Mouse (Mus musculus) neural tube, embryonic 15.5 days (tissue): ENCODE results near the gene Apoh. TPM values are rescaled to one million over a fixed set of nuclear protein-coding genes. Genes with fewer than 3 reads are reported as not detected.

Experiments
- ATAC-seq: fragments of 200-750 bp; cut with Nextera tagmentation; 2 replicates; pipeline ENCODE4 v1.8.0; 2017; ENCODE audit warnings: mild to moderate bottlenecking, moderate TSS enrichment, moderate library complexity; ENCODE audit not compliant: low FRiP score
- H3K27ac ChIP-seq: fragments of 300-500 bp; sonication (generic); replicated peaks from 2 replicates; pipeline ENCODE4 v1.5.1; 2015; ENCODE audit warnings: mild to moderate bottlenecking, inconsistent platforms
- H3K27me3 ChIP-seq: fragments of 300-500 bp; sonication (generic); replicated peaks from 2 replicates; pipeline ENCODE4 v1.6.1; 2015; ENCODE audit warnings: inconsistent platforms
- H3K36me3 ChIP-seq: fragments of 300-500 bp; sonication (generic); 2 replicates; pipeline ENCODE4 v1.6.1; 2015; ENCODE audit warnings: inconsistent platforms
- H3K4me1 ChIP-seq: fragments of 300-500 bp; sonication (generic); 2 replicates; pipeline ENCODE4 v1.6.1; 2015; ENCODE audit warnings: inconsistent platforms
- H3K4me2 ChIP-seq: fragments of 300-500 bp; sonication (generic); 2 replicates; pipeline ENCODE4 v1.6.1; 2015; ENCODE audit warnings: inconsistent platforms, mild to moderate bottlenecking, moderate library complexity
- H3K4me3 ChIP-seq: fragments of 300-500 bp; sonication (generic); replicated peaks from 2 replicates; pipeline ENCODE4 v1.5.1; 2015; ENCODE audit warnings: mild to moderate bottlenecking, inconsistent platforms
- H3K9ac ChIP-seq: fragments of 300-500 bp; sonication (generic); replicated peaks from 2 replicates; pipeline ENCODE4 v1.6.1; 2015; ENCODE audit warnings: mild to moderate bottlenecking, inconsistent platforms
- H3K9me3 ChIP-seq: fragments of 300-500 bp; sonication (generic); replicated peaks from 2 replicates; pipeline ENCODE4 v1.6.1; 2016; ENCODE audit warnings: inconsistent platforms
- WGBS: fragments of 180-500 bp; shearing (Covaris S2); methylation state at CpG from one replicate; pipeline ENCODE4 v1.1.7; 2015; ENCODE audit warnings: mixed read lengths; 5-methylcytosine and 5-hydroxymethylcytosine counted together
- polyA plus RNA-seq: library from polyadenylated mRNA; unstranded; fragments of >200 nt; fragmentation: Nextera tagmentation; extraction: Ambion mirVana; gene quantifications from 2 replicates; pipeline ENCODE4 v1.2.1, GENCODE M21; 2015

Apoh gene
- 0.42 and 1.2 TPM in 2 replicates for polyA plus RNA-seq

DNA sequence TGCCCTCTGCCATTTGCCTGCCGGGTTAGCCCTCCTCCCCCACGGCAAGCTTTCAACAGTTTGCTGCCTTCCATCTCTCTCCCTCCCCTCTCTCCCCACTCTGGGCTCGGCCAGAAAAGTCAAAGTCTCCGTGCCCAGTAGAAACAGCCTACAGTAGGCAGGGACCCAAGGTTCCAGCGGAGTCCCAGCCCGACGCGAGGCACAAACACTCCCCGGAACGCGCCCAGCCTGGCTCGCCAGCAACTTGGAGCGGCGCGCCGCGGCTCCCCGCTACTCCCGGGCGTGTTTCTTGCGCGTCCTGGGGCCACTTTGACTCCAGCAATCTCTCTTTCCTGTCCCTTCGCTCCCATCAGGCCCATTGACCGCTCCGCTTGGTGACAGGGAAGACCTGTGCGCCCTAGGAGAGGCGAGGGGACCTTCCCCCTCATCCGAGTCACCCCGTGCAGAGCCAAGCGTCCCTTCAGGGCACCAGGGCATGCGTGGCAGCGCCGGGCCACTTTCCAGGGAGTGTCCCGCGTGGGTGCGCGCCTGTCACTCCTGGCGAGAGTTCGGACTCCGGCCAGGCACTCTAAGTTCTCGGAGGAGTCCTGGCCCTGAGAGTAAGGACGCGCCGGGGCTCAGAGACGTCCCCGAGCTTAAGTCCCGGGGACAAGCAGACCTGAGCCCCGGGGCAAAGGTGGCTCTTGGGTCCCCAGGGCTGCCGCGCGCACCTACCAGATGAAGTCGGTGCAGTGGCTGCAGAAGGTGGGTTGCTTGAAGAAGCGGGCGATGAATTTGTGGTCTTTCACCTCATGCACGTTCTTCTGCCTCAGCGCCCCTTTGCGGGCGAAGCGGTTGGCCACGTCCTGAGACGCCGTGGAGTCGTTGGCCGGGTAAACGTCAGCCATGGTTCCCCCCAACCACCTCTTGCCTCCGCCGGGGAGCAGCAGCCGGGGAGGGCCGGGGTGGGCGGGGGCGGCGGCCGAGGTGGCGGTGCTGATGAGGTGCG is at the start of gene Apoh:
Apoh (plus strand) TSS at position 574 of the 988 bp plus-strand sequence.
- peak; percentile 71 for ATAC-seq
- Histone ChIP-seq H3K4me2 (peak within 1 kb of the TSS; percentile 98), H3K27ac (peak within 1 kb of the TSS; percentile 93), H3K27me3 (no peaks in the 10 kb centered on the region), H3K4me1 (peaks cover 26% of the 10 kb centered on the region), H3K9me3 (no peaks in the 10 kb centered on the region), H3K4me3 (peak within 1 kb of the TSS; percentile 82), H3K36me3 (no peaks in the 10 kb centered on the region), H3K9ac (peak within 1 kb of the TSS; percentile 81)
- WGBS, result under 1% methylated on average over 73 of the region's 75 CpGs

GRCm38 (mm10) chr11:108293843-108294242 is 49.3 kb upstream of the Apoh start:
- WGBS, result 73% methylated on average over 3 of the region's 3 CpGs
- Histone ChIP-seq H3K4me3 (no peak overlapping the region), H3K4me2 (no peak overlapping the region), H3K27ac (no peak overlapping the region), H3K4me1 (peaks cover 11% of the 10 kb centered on the region; the same call in 1 of the 2 replicates), H3K36me3 (no peaks in the 10 kb centered on the region), H3K9me3 (no peaks in the 10 kb centered on the region), H3K9ac (no peak overlapping the region), H3K27me3 (no peaks in the 10 kb centered on the region)
- ATAC-seq, result no peak

DNA sequence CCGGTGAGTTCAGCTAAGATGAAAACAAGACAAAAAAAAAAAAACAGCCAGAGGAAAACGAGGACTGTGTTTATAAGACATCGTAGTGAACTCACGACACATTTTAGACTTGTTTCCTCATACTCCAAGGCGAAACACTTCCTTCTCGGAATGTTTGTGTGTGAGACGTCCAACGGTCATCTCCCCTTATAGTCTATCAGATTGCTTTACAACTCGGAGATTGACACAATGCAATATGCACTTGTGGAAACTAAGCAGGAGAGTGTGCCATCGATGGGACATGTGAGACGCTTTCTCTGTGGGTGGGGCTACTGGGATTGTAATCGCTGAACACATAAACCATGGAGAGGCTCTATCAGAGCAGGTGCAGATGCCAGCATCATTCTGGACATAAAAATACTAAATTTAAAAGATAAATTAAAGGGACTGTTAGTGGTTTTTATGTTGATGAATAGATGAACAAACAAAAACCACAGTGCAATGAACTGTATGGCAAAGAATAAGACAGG is 48.8 kb upstream of the Apoh start:
- no peak overlapping the region for H3K4me2 ChIP-seq
- WGBS, result 87% methylated on average over 12 of the region's 12 CpGs
- no peaks in the 10 kb centered on the region for H3K9me3 ChIP-seq
- H3K4me3 ChIP-seq, result no peak overlapping the region
- no peaks in the 10 kb centered on the region for H3K36me3 ChIP-seq
- peaks cover 11% of the 10 kb centered on the region; the same call in 1 of the 2 replicates for H3K4me1 ChIP-seq
- H3K27ac ChIP-seq, result no peak overlapping the region
- no peaks in the 10 kb centered on the region for H3K27me3 ChIP-seq
- H3K9ac ChIP-seq, result no peak overlapping the region
- ATAC-seq, result no peak

DNA sequence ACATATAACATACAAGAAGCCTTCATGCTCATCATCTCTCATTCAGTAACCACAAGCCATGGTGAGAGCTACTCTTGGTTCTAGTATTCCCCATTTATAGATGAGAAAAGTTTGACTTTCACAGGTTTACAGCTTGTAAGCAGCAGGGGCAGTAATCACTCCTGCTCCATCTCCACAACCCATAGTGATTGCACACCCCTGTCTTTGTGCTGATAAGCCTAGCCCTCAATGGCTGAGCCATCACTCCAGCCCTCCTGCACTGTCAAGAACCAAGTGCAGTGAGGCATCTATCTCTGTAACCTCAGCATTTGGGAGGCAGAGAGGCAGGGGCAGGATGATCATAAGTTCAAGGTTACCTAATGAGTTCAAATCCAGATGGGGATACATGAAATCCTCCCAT is 47.8 kb upstream of the Apoh start:
- no peak overlapping the region for H3K27ac ChIP-seq
- H3K4me3 ChIP-seq, result no peak overlapping the region
- H3K27me3 ChIP-seq, result no peaks in the 10 kb centered on the region
- no peak overlapping the region for H3K4me2 ChIP-seq
- H3K36me3 ChIP-seq, result no peaks in the 10 kb centered on the region
- no peak for ATAC-seq
- H3K9ac ChIP-seq, result no peak overlapping the region
- peaks cover 18% of the 10 kb centered on the region for H3K4me1 ChIP-seq
- no peaks in the 10 kb centered on the region for H3K9me3 ChIP-seq

DNA sequence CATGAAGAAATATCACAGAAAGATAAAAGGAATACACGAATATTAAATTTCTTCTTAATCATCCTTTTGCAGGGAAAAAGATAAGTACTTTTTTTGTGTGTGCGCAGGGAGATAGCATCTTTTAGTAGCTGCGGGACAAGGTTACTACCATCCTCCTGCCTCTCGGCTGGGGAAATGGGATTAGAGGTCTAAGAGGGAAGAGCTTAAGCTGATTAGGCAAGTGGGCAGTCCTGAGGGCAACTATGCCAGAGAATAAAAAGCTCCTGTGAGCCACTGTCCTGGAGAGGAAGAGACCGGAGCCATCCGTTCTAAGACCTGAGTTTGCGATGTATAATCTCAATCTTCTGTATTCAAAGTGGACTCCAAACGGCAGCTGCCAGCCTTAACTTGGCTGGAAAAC is 45.2 kb upstream of the Apoh start:
- WGBS, result 82% methylated on average over 8 of the region's 8 CpGs
- Histone ChIP-seq H3K27me3 (no peaks in the 10 kb centered on the region), H3K36me3 (no peaks in the 10 kb centered on the region), H3K4me1 (peaks cover 35% of the 10 kb centered on the region), H3K4me2 (no peak overlapping the region), H3K9ac (no peak overlapping the region), H3K4me3 (no peak overlapping the region), H3K27ac (no peak overlapping the region), H3K9me3 (no peaks in the 10 kb centered on the region)
- no peak for ATAC-seq

DNA sequence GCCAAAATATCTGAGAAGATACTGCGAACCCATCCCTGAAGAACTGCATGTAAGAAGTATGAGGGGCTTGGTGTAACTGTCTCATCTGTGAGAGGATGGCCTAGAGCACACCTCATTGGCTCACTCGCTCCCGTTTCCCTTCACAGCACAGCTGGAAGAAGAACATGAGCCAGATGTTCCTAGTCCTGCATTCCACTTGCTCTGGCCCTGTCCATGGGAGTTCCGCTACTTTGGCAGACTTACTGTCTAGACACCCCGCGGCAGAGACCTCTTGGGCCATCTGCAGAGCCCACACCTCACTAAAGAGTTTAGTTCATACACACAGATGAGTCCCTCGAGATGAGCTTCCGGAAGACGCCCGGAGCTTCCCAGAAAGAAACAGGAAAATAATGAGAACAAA is 43.2 kb upstream of the Apoh start:
- H3K4me1 ChIP-seq, result peaks cover 35% of the 10 kb centered on the region
- H3K9me3 ChIP-seq, result no peaks in the 10 kb centered on the region
- H3K9ac ChIP-seq, result no peak overlapping the region; the same call in 1 of the 2 replicates
- no peak overlapping the region for H3K4me3 ChIP-seq
- 83% methylated on average over 10 of the region's 10 CpGs for WGBS
- H3K4me2 ChIP-seq, result no peak overlapping the region
- H3K27ac ChIP-seq, result no peak overlapping the region
- no peaks in the 10 kb centered on the region for H3K36me3 ChIP-seq
- ATAC-seq, result 0 out of 2 replicates have a peak, but pooled peaks have one; percentile 17
- H3K27me3 ChIP-seq, result no peaks in the 10 kb centered on the region

GRCm38 (mm10) chr11:108300443-108300842 is 42.7 kb upstream of the Apoh start:
- Histone ChIP-seq H3K9me3 (no peaks in the 10 kb centered on the region), H3K4me2 (no peak overlapping the region), H3K27me3 (no peaks in the 10 kb centered on the region), H3K27ac (no peak overlapping the region), H3K4me3 (no peak overlapping the region), H3K4me1 (peaks cover 35% of the 10 kb centered on the region), H3K9ac (no peak overlapping the region; the same call in 1 of the 2 replicates), H3K36me3 (no peaks in the 10 kb centered on the region)
- 89% methylated on average over 1 of the region's 1 CpGs for WGBS
- no peak; the same call in 1 of the 2 replicates for ATAC-seq

GRCm38 (mm10) chr11:108301036-108301435 is 42.1 kb upstream of the Apoh start:
- no peak for ATAC-seq
- Histone ChIP-seq H3K4me1 (peaks cover 35% of the 10 kb centered on the region), H3K9me3 (no peaks in the 10 kb centered on the region), H3K27me3 (no peaks in the 10 kb centered on the region), H3K4me3 (no peak overlapping the region), H3K4me2 (no peak overlapping the region), H3K9ac (no peak overlapping the region), H3K27ac (no peak overlapping the region), H3K36me3 (no peaks in the 10 kb centered on the region)
- WGBS, result 69% methylated on average over 6 of the region's 6 CpGs

- ATAC-seq, result no peak
- WGBS, result 80% methylated on average over 10 of the region's 10 CpGs
- H3K4me1 ChIP-seq, result peaks cover 35% of the 10 kb centered on the region
- H3K27me3 ChIP-seq, result no peaks in the 10 kb centered on the region
- H3K9ac ChIP-seq, result no peak overlapping the region
- no peak overlapping the region for H3K27ac ChIP-seq
- H3K9me3 ChIP-seq, result no peaks in the 10 kb centered on the region
- no peaks in the 10 kb centered on the region for H3K36me3 ChIP-seq
- no peak overlapping the region for H3K4me2 ChIP-seq
- H3K4me3 ChIP-seq, result no peak overlapping the region
Measured at GRCm38 (mm10) chr11:108301796-108302490, 41.2 kb upstream of the Apoh start.

GRCm38 (mm10) chr11:108303787-108304186 is 39.4 kb upstream of the Apoh start:
- Histone ChIP-seq H3K4me3 (no peak overlapping the region), H3K9ac (no peak overlapping the region), H3K4me1 (peaks cover 24% of the 10 kb centered on the region), H3K9me3 (no peaks in the 10 kb centered on the region), H3K4me2 (no peak overlapping the region), H3K27ac (no peak overlapping the region), H3K36me3 (no peaks in the 10 kb centered on the region), H3K27me3 (no peaks in the 10 kb centered on the region)
- ATAC-seq, result no peak
- 91% methylated on average over 4 of the region's 4 CpGs for WGBS

- Histone ChIP-seq H3K4me1 (peaks cover 2% of the 10 kb centered on the region; the same call in 1 of the 2 replicates), H3K27ac (no peak overlapping the region)
Measured at GRCm38 (mm10) chr11:108307258-108307657, 35.9 kb upstream of the Apoh start.

More at GRCm38 (mm10) chr11:108307258-108307657, 35.9 kb upstream of the Apoh start:
- Histone ChIP-seq H3K9ac (no peak overlapping the region), H3K27me3 (no peaks in the 10 kb centered on the region), H3K36me3 (no peaks in the 10 kb centered on the region), H3K9me3 (no peaks in the 10 kb centered on the region), H3K4me2 (no peak overlapping the region), H3K4me3 (no peak overlapping the region)
- no peak for ATAC-seq
- 72% methylated on average over 7 of the region's 7 CpGs for WGBS
